Mouse (Mus musculus) adipocyte (in vitro differentiated cells): ENCODE results near the gene AI467606.

ENCODE experiments used
- DNase-seq: peaks from one replicate; pipeline ENCODE4 v3.0.0-alpha.2; 2016; ENCODE audit warnings: low spot score

The AI467606 gene

DNA sequence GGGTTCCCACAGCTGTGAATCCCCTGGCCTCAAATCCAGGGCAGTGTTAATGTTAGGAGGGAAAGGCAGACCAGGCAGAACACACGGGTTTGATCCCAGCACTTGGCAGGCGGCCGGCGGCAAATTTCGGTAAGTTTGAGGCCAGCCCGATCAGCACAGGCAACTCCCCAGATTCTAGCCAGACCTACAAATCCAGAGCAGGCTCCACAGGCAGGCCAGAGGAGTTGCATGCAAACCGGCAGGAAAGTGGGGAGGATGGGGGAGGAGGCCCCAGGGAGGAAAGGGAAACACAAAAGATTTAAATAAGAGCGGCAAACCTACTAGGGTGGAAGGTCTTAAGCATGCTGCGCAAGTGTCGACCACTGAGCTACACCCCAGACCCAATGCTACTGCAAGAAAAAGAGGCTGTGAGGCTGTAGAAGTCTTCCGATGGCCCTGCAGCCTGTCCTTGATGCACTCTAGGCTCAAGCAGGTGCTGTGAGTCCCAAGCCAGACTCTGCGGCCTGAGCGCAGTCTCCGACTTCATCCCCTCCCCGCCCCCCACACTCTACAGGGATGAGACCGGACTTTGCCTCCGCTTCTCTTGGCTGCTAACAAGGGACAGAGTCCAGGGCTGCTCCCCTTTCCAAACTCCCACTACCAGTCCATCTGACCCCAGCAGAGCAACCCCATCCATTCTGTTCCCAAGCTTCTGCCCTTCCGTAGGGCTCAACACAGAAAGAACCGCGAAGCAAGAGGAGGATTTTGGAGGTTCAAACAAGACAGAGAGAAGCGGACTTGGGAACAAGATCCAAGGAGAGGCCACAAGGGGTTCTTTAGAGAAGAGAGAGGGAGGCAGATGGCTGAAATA lies 30.1 kb downstream of the AI467606 start:
- DNase-seq = no peak

DNA sequence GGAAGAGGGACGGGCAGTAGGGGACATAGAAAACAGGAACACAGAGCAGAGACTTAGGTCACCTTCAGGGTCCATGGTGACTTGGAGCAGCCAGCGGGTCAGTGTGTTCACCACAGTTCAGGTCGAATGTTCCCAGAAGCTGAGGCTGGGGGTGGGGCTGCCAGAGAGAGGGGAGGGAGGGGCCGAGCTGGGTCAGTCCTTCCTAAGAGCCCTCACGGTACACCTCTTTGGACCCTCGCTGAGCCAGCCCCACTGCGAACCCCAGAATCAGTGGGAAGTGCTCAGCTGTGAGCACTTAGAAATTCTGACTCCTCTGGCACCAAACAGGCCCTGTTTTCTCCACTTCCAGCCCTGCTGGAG lies 30.7 kb downstream of the AI467606 start, which contains the start of gene Qprt:
Gene Qprt (minus strand): TSS at position 316 of the 360 bp plus-strand sequence.
- no peak for DNase-seq

DNA sequence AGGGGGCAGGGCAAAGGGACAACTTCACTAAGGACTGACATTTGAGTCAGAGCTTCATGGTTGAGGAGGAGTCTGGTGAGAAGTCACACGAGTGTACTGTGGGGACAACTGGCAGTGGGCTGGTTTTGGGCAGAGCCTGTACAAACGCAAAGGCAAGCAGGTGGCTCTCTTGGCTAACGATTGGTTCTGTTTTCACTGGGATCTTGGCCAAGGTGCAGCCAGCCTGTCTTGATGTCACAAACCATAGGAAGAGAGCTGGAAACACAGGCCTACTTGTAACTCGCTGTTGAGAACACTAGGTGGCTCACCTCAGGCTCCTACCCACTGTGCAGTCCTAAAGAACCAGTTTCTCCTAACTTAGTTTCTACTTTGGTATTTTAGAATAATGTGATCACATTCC lies 38.5 kb downstream of the AI467606 start:
- DNase-seq = peak; percentile 65

DNA sequence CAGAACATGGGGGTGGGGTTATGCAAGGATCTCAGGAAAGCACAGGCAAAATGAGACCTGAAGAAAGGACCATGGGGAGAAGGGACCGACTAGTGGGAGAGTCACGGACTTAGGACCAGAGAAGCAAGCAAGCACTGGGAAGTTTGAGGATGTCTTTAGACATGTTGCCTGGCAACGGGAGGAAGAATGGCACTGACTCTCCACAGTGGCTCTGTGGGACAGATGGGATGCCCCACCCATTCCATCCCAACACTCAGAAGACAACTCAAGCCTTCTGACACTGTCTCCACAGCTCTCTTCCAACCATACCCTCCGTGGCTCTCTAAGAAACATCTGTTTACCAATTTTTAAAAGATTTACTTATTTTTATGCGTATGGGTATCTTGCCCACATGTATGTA lies 42.0 kb downstream of the AI467606 start:
- DNase-seq = no peak

- no peak for DNase-seq
Measured at GRCm38 (mm10) chr7:127134821-127135447, 43.8 kb downstream of the AI467606 start.

- DNase-seq = no peak
Measured at GRCm38 (mm10) chr7:127136181-127137071, 45.3 kb downstream of the AI467606 start.

GRCm38 (mm10) chr7:127137262-127138017 lies 46.3 kb downstream of the AI467606 start, which contains the start of gene Spn:
Gene Spn, minus strand, starts transcription at chr7:127137823.
- no peak for DNase-seq

GRCm38 (mm10) chr7:127139100-127139499 lies 47.9 kb downstream of the AI467606 start:
- no peak for DNase-seq

DNA sequence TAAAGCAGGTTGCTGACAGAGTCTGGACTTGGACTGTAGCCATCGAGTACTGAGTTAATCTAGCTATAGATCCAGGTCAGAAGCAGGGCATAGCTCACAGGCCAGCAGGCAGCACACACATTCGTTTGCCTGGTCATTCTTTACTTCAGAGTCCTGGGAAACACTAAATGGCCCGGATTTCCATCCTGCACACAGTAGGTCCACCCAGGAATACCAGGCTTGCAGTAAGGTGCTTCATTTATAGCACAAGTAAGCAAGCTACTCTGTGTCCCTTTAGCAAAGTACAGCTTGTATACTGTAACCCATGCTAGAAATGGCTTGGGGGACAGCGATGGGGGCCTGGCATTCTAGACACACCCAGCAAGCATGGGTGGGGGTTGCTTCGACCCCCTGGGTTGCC lies 48.4 kb downstream of the AI467606 start:
- DNase-seq = no peak

GRCm38 (mm10) chr7:127140623-127141404 lies 49.7 kb downstream of the AI467606 start:
- no peak for DNase-seq

GRCm38 (mm10) chr7:127142214-127142613 lies 51.1 kb downstream of the AI467606 start:
- DNase-seq = no peak

DNA sequence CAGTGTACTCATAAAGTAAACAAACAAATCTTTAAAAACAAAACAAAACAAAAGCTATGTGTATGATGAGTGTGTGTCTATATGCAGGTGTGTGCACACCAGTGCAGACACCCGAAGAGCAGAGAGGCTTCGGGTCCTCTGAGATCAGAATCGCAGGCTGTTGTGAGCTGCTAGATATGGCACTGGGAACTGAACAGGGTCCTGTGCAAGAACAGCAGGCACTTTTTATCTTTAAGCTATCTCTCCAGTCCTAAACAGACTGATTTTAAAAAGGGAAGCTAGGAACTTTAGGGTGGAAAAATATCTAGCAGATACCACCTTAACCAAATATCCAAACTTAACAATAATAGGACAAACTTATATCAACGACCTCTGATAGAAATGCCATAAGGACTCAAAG lies 51.5 kb downstream of the AI467606 start:
- no peak for DNase-seq
